Mouse (Mus musculus) regulatory T cell (primary cell): Measurements from ENCODE around the gene Secisbp2.
"Not testable (repeated sequence)": the region's sequence is repeated elsewhere in the genome, so short reads cannot be mapped to it uniquely, and the experiment has no call there.

Experiments
- in situ Hi-C: fragments of 300-600 bp; cut with MboI, MseI; formaldehyde crosslinking; loops from one replicate; pipeline ENCODE4 v1.15.1; 2025; ENCODE audit warnings: high pct_unique_total_duplicates

The Secisbp2 gene

DNA sequence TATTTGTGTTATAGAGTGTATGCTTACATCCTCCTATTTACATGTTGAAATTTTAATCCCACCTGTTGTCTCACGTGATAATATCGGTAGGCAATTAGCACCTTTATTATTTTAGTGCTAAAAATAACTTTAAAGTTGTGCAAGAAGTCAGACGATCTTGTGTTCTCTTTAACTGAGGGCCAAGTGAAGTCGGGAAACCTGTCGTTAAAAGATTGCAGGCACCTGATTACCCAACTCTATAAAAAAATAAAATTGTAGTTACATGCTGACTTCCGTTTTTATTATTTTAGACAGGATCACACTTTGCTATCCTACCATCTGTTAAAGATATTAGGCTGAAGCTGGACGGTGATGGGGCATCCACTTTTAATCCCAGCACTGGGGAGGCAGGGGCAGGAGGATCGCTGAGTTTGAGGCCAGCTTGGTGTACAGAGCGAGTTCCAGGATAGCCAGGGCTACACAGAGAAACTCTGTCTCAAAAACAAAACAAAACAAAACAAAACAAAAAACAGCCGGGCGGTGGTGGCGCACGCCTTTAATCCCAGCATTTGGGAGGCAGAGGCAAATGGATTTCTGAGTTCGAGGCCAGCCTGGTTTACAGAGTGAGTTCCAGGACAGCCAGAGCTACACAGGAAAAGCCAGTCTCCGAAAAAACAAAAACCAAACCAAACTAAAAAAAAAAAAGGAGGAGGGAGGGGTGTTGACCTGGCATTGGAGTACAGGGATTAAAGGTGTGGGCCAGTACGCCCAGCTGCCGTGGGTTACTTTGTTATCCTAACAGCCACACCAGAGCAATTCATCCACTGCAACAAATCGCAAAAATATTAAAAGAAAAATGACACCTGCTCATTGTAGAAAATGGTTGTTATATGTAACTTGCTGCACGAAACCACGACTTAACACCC is 7.3 kb upstream of the Secisbp2 start:
- in situ Hi-C loops, result no loop called here

DNA sequence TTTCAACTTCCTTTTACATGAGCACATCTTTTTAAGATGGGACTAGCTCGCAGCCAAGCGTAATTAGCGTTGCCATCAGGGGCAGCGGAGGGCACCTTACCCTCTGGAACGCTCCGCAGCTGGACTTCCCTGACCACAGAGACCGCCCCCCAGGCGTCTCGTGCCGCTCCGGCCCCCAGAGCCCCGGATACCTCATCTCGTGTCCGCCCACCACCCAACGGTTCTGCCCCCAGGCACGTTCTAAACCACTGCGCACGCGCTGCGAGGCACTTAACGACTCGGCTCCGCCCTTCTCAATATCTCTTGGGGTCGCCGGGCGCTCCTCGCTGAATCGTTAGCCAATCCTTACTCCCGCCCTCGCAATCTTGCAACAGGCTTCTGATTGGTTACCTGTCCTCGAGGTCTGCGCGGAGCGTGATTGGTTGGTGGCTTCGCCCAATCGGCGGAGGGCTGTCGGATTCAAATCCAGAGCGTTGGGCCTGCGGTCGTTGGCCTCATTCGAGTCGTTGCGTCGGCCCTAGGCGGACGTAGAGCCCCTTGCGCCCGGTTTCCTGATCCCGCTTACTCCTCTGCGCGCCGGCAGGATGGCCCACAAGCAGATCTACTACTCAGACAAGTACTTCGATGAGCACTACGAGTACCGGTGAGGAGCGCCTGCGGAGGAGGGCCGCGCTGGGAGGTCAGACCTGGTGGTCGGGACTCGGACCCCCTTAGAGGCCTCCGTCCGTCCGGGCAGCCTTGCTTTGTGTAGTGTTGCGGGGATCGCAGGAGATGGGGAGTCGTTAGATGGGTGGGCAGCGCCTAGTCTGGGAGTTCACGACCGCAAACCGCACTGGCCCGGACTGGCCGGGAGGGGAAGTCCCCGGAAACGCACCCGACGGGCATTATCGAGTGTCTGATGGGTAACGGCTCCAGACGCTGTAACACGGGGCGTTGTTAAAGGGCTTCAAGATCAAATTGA is 6.4 kb upstream of the Secisbp2 start, which contains the start of gene Cks2:
TSS of gene Cks2 (plus strand) at position 404 of the 961 bp plus-strand sequence.
- in situ Hi-C loops, result no loop called here

DNA sequence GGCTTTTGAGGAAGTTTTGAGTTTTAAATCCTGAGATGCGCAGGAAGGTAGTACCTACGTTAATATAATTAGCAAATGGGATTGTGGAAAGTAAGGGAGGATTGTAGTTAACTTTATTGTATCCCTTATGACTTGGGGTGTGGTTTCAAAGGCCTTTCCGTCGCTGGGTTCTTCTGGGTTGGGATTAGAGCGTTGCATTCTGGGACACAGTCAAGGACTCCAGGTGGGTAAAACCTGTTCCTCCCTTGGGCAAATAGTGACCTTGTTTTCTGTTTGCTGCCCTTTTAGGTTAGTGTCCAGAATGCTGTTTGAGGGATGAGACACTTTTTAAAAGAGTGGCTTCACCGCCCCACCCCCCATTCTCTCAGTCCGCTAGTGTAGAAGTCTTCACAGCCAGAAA is 5.6 kb upstream of the Secisbp2 start:
- in situ Hi-C loops, result no loop called here

DNA sequence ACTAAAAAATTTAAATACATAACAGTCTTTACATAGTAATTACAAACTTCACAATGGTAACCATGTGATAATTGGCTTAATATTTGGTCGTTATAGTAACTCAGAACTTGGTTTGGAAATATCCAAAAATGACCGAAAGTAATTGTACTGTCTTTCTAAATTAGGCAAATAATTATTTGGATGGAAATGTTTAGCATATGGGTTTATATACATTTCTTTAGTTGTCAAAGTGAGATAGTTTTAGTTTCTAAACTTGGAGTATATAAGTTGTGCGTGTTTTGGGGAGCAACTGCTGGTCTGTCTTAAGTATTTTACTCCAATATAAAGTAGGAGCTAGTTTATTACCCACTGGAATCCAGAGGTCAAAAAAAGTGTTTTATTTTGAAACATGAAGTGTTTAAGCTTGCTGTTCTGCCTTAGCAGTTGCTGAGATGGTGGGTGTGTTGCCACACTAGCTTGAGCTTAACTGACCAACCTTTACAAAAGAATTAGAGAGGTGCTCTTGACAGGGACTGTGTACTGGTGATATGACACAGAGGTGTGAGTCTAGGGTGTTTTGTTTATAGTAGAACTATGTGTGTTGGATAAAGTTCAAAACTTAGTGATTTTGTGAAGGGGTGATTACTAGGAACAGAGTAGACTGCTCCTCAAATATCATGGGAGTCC is 5.0 kb upstream of the Secisbp2 start:
- in situ Hi-C loops, result no loop called here

DNA sequence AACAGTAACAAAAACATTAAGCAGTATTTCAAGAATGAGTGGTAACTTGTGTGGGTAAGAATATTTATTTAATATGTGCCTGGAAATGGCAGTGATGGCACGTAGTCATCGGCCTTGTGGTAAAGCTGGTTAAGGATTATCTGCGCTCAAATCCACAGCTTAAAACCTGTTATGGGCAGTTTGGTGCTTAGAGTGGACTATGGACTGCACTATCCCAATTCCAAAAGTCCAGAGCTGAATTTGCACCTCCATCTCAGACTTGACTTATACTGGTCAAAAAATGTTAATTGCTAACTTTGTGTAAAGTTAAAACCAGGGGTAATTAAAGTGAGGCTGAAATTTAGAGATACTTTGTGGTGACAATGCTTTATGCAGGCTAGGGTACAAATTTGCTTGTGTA is 3.7 kb upstream of the Secisbp2 start:
- in situ Hi-C loops, result no loop called here

DNA sequence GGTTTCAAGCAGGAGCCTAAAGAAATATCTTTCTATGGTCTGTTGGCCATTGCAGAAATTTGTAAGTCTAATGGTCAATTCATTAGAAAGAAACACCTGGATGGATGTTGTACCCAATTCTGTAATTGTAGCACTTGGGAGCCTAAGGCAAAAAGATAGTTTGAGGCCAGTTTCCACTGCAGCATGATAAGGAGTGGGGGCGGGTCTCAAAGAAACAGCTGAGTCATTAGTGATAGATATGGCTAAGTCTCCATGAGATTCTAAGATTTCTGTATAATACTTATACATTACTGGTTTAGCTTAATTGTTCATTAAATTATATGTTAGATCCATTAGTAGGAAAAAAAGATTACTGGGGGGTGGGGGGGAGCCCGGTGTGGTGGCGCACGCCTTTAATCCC is 3.3 kb upstream of the Secisbp2 start:
- in situ Hi-C loops, result no loop called here

DNA sequence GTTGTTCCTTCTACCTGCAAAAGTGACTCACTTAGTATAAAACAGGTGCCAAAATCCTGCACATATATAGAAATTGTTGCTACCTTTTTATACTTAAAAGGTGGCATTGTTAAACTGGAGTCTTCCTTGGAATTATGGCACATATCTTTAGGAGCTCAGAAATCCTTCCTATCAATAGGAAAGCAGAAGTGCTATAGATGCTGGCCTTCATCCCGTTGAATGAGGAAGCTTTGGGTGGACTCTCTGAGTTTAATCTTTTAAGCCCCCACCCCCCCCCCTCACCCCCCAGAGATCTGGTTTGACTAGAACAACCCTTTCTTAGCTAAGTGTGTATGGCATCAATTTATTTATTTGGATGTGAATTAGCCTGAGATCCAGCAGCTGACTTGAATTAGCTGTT is 1.8 kb upstream of the Secisbp2 start:
- in situ Hi-C loops, result loop anchor here (10.0 kb wide), 1 partner anchor 1965 kb away; the partner anchor contains the start of gene Iars

DNA sequence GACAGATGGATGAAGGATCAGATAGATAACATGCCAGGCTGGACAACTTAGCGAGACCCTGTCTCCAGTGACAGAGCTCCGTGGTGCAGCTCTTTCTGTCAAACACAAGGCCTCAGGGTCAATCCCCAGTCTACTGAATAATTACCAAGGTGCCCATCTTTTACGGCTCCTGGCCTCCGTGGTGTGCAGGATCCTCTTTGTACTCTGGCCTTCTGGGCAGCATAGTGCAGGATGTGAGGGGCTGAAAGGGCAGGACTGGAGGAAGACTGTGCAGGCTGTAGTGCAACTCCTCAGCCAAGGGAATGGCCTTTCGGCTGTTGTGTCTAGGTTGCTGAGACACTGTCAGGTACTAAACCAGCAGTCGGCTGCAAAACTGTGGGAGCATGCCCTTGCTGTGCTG is 1.7 kb downstream of the Secisbp2 start:
- in situ Hi-C loops, result loop anchor here (10.0 kb wide), 1 partner anchor 1968 kb away; the partner anchor contains the start of gene Iars

DNA sequence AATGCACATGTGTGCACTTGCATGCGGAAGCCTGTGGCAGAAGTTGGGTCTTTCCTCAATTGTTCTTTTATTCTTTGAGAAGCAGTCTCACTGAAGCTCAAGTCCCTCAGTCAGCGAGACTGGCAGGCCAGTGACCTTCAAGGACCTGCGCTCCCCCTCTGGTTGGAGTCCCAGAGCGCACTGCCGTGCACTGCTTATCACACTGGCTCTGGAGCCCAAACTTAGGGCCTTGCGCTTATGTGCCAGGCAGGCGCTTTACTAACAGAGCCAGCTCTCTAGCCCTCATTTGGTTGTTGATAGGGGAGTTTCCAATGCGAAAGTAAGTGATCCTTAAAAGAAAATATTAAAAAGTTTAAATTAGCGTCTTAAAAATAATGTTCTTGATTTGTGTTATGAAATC is 2.5 kb downstream of the Secisbp2 start:
- in situ Hi-C loops, result loop anchor here (10.0 kb wide), 1 partner anchor 1969 kb away; the partner anchor contains the start of gene Iars

DNA sequence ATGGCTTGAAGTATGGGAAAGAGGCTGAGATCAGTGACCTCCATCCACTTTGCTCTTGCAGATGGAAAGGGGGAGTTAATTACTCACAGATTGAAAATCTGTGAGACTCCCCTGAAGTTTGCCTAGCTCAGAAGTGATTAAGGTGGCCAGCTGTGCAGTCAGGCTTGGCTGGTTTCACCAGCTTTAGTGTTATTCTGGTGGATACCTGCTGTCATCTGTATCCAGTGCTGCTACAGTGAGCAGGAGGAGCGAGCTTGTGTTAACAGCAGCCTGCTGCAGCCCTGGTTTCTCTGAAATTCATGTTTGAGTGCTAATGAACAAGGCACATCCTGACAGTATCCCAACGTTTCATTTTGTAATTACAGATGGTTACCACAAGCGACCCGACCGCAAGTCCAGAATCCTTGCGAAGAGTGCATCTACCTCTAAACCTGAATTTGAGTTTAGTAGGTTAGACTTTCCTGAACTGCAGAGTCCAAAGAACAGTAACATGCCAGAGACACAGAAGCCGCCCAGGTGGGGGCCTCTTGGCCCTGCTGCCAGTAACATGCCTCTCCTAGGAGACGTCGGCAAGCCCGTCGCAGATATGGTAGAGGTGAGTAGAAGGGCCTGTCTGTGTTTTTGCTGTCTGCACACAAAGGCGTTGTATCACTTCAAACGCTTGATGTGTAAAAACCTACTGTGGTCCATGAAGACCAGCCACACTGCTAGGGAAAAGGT is 5.2 kb downstream of the Secisbp2 start:
- in situ Hi-C loops, result loop anchor here (10.0 kb wide), 1 partner anchor 1972 kb away; the partner anchor contains the start of gene Iars

DNA sequence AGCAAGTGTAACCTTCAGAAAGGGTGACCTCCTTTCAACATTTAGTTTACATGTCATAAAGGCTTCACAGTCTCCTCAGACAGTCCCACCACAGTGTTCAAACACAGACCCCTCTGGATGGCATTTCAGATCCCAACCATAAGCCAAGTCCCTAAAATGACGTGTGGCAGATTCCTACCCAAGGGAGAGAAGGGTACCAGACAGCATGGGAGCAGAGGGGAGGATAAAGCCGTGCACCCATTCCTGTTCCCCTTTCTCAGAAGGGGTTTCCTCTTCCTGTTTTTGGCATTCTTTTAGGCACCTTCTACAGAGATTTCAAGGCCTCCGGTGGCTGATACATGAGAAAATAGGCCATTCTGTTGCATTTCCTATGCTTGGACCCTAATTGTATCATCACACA is 6.6 kb downstream of the Secisbp2 start:
- in situ Hi-C loops, result loop anchor here (10.0 kb wide), 1 partner anchor 1973 kb away; the partner anchor contains the start of gene Iars

DNA sequence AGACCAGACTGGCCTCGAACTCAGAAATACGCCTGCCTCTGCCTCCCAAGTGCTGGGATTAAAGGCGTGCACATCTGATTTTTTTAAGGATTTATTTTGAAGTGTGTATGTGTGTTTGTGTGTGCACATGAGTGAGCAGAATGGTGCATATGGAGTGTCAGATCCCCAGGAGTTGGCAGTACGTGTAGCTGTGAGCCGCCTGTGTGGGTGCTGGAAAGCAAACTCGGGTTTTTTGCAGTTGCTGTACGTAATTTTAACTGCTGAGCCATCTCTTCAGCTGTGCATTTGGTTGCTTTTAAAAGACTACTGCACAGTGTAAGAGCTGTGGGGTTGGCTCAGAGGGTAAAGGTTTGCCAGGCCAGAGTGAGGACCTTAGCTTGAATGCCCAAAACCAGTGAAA is 8.1 kb downstream of the Secisbp2 start:
- in situ Hi-C loops, result loop anchor here (10.0 kb wide), 1 partner anchor 1975 kb away; the partner anchor contains the start of gene Iars

DNA sequence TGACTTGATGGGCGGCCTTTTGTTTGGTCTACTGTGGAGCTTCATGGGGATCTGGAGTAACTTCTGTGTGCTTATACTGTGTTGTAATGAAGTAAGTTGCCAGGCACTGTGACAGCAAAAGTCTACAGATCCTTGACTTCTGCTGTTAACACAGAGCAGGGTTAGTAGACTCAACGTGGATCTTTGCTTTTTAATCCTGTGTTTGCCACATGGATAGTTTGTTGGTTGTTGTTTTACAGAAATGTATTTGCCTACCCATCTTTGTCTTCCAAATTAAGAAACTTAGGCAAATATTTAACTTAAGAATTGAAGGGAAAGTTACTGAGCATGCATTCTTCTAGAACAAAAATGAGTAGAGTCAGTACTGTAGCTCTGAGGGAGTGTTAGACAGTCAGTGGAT is 12.1 kb downstream of the Secisbp2 start:
- in situ Hi-C loops, result no loop called here

DNA sequence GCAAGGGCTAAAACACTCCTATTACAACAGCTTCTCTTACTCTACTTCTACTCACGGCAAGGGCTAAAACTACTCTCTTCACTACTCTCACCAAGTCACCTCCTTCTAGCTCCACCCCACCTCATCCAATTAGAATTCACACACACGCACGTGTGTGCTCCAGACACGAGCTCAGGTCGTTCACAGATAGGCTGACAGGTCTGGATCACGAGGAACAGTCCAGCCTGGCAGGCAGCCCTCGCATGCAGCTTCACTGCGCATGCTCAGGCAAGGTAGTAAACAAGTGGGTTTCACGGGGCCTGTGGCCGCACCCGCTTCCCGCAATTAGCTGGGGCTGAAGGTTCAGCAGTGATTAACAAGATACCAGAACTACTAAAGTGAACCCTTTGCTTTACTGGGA is 16.7 kb downstream of the Secisbp2 start:
- in situ Hi-C loops, result not testable (repeated sequence)

DNA sequence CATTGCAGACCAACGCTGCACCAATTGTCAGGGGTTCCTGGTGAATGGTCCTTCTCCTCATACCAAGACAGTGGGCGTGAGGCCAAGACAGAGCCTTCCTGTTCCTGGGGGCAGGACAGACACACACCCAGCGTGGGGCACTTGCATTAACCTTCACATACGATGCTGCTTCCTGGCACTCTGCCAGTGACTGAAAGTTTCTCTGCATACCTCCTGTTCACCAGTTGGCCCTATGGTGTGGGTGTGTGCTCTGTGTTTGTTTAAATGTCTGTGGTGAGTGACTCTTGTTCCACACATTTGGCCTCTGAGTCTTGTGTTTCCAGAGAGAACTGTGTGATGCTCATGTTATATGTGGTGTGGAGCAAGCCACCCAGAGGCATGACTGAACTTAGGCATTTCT is 25.1 kb downstream of the Secisbp2 start:
- in situ Hi-C loops, result loop anchor here (25.0 kb wide), 1 partner anchor 561 kb away; no protein-coding TSS in a partner anchor

DNA sequence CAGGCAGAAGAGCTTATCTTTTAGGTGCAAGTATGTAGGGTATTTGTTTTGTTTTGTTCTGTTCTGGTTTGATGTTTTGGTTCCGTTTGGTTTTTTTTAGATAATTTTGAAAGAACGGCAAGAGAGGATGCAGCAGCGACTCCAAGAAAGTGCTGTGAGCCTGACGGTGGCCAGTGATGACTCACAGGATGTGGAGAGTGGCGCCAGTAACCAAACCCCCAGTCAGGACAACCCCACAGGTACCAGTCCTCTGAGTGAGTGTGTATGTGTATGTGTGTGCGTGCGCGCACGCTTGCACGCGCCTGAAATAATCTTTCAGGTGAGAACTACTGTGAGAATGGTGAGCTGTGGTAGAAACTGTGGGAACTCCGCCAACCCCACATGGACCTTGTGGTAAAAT is 25.5 kb downstream of the Secisbp2 start:
- in situ Hi-C loops, result loop anchor here (25.0 kb wide), 1 partner anchor 560 kb away; no protein-coding TSS in a partner anchor

DNA sequence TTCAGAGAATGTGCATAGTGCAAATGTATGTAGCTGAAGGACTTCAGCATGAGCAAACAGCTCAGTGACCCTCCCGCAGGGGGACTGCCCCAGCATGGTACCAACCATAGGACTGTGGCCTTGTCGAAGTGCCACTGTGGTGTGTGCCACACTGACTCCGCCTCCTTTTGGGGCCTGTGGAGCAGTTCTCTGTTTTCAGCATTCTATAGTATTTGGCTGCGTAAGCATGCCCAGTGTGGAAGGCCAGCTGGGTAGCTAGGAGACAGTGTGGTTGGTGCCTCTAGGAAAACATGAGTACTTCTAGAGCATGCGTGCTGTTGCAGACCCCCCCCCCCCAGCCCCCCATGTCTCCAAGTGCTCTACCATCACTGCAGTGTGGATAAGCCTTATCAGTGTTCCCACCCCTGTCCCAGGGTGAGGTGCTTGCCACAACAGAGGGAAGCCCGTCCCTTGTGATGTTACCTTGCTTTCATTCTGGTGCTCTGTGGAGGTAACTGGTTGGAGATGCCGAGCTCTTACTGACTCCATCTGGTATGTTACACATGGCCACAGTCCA is 26.2 kb downstream of the Secisbp2 start:
- in situ Hi-C loops, result loop anchor here (25.0 kb wide), 1 partner anchor 560 kb away; no protein-coding TSS in a partner anchor

DNA sequence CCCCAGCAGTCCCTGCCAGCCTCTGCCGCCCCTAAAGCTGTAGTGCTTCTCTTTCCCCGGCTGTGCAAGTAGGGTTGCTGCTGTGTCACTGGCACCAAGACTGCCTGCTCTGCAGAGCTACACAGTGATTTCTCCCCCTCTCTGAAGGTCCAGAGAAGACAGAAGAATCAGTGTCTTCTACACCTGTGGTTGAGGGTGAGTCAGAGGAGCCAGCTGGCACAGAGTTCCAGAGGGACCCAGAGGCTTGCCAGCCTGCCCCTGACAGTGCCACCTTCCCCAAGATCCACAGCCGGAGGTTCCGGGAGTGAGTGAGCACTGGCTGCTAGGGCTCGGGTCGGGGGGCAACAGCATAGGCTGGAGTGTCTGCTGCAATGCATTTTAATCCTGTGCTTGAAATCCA is 27.2 kb downstream of the Secisbp2 start:
- in situ Hi-C loops, result loop anchor here (25.0 kb wide), 1 partner anchor 559 kb away; no protein-coding TSS in a partner anchor

DNA sequence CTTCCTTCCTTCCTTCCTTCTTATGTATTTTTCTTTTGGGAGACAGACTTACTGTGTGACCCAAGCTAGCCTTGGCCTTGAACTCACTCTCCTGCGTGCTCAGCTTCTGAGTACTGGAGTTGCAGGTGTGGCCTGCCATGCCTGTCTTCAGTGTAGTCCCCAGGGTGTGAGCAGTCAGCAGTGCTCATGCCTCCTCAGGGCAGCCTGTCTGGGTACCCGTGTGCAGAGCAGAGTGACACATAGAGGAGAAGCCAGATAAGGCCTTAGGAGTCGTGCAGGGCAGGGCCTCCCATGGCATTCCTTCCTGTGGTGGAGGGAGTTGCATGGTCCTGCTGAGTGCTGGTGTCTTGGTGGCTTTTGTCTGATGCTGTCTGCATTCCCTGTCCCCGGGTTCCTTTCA is 27.8 kb downstream of the Secisbp2 start:
- in situ Hi-C loops, result loop anchor here (25.0 kb wide), 1 partner anchor 558 kb away; no protein-coding TSS in a partner anchor

DNA sequence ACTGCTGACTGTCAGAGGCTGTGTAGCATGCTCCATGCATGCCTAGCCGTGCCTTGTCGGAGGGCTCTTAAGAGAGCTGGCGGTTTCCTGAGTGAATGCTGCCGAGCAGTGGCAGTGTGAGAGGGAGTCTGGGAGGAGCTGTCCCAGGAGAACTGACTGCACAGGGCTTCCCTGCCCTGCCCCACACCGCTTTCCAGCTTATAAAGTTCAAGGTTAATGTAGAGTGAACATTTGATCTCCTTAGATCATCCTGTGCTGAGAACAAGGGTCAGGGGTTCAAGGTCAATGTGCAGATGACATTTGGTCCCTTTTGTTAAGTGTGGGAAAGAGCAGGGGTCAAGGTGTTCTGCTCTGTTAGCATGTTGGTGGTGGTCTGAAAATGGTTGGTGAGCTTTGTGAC is 29.6 kb downstream of the Secisbp2 start:
- in situ Hi-C loops, result loop anchor here (25.0 kb wide), 1 partner anchor 556 kb away; no protein-coding TSS in a partner anchor
